Mouse (Mus musculus) gastrocnemius, postnatal 14 days (tissue): ENCODE results near the gene Zfp189. TPM values are rescaled to one million over a fixed set of nuclear protein-coding genes. Genes with fewer than 3 reads are reported as not detected.
"Not testable (repeated sequence)": the region's sequence is repeated elsewhere in the genome, so short reads cannot be mapped to it uniquely, and the experiment has no call there.

Source experiments
- DNase-seq: peaks from one replicate; pipeline ENCODE4 v3.0.0; 2021; ENCODE audit warnings: mixed read lengths
- intact Hi-C: fragments of 180-260 bp; cut with DNase I; formaldehyde crosslinking; loops from one replicate; pipeline ENCODE4 v1.15.1; 2025; ENCODE audit warnings: low total_unique reads
- long read RNA-seq, 2 experiments: library from polyadenylated mRNA; stranded (forward); transcript quantifications; one replicate each; pipeline ENCODE4 v2.0.0; 2021
- total RNA-seq, 2 experiments: library from RNA; stranded (reverse); gene quantifications; 2 replicates each; pipeline ENCODE4 v1.2.3; 2021

The Zfp189 gene
- total RNA-seq, result 1 to 10 TPM; 3.0 to 3.8 TPM
- long read RNA-seq, experiment 1, partial matches to known transcripts, result 0 of 4 reads
- long read RNA-seq, experiment 1, other reads (novel, unspliced or antisense), result 0 of 4 reads
- long read RNA-seq, experiment 2, partial matches to known transcripts, result 0 of 2 reads
- long read RNA-seq, experiment 2, other reads (novel, unspliced or antisense), result 0 of 2 reads

DNA sequence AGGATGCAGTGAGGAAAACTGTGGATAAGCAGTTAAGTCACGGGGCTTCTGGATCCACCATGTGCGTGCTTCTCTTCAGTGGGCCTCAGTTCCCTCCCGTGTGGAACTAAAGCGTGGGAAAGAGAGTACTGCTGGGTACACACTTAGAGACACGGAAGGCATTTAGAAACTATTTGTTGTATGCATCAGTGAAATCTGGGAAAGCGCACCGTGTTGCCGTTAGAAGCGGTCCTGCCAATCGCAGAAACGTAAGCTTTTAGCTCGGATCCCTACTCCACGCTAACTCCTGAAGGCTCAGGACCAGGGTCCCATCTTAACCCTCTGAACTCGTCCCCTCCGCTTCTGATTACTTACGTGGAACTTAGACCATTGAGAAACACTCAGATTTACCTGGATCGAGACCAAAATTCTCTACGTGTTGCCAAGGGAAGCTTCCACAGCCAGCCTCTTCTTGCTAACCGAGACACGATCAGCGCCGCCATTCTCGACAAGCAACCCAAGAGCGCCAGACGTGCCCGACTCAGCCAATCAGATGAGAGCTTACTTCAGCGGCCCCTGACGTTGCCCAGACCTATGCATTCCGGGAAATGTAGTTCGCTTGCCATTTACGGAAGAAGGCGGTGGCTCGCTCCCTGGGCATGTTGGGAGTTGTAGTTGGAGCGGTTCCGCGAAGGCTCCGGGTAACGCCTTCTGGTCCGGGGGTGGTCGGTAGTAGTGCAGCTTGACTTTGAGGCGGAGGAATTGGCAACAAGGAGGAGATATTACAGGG lies at the start of gene Zfp189, which contains the start of gene Mrpl50:
Zfp189 (plus strand) TSS at position 605 of the 769 bp plus-strand sequence.
Mrpl50 (minus strand) TSS at position 522 of the 769 bp plus-strand sequence.
- intact Hi-C loops, result no loop called here
- peak; percentile 91 for DNase-seq

DNA sequence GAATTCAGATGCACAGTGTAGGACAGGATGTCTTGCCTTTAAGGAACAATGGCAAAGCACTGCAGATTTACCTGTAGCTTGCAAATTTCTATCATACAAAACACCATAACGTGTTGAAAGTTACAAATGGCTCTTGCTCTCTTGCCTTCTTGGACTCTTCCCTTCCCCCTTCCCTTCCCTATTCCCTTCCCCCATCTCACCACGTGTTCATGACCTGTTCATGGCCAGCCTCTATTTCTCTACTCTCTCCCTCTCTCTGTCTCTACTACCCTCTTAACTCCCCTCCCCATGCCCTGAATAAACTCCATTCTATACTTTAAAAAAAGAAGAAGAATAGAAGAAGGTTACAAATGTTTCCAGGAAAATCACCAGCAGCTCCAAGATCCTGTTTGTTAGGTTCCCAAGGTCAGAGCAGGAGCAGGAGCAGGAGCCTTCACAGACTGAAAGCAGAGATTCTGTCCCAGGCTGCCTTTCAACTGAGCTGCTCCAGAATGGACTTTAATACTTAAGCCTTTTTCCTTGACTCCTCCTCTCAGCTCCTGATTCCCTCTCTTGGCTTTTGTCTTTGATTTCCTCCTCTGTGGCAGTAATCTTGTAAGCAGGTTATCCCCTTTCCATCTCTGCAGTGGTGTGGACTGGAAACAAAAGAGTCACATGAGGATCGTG lies 47.4 kb upstream of the Zfp189 start, which contains the start of gene Acnat1:
Acnat1 (minus strand) TSS at position 478 of the 666 bp plus-strand sequence.
- intact Hi-C loops, result no loop called here
- DNase-seq, result no peak

DNA sequence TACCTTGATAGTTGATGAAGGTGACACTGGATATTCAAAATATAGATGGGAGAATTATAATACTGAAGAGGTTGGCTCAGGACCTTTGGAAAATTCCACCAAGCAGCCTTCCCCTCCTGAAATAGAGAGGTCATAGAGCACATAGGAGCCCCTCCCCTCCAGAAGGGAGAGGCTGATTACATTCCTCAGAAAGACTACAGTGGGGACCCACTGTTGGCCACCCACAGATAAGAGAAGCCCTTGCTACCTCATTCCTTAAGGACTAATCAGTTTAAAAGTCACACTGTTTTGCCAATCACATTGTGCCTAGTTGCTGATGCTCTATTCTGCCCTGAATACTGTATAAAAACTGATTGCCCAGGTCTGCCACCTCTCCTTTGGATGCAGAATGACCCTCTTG lies 46.4 kb upstream of the Zfp189 start:
- intact Hi-C loops, result no loop called here

DNA sequence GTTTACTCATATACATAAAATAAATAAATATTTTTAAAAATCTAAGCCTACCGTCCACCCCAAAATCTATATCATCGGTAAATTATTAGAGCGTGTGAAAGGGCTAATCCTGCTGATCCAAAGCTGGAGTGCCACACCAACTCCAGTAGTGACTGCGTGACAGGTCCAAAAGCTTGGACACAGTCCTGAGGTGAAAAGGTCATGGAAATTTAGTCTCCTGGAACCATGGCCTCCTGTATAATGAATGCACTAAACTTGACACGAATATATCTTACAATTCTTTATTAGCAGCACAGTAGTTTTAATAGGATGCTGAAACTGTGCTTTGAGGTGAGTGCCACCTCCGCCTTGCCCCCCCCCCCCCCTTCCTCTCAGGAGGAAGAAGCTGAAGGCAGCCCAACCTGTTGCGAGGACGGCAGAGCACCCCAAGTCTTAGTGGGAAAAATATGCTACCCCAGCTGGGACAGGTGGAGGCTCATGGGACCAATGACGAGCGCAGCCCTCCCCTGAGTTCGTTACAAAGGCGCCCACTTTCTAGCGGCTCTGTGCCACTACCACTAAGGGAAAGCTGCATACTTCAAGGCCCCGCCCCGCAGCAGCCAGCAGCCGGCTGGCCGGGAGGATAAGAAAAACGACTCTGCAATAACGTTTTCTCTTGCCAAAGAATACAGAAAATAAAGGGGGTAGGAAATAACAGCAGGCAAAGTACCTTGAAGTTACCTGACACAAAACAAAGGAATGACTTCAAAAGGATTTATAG lies 42.7 kb upstream of the Zfp189 start:
- no peak for DNase-seq
- intact Hi-C loops, result no loop called here

More for the DNA sequence above, 46.4 kb upstream of the Zfp189 start:
- DNase-seq, result no peak

DNA sequence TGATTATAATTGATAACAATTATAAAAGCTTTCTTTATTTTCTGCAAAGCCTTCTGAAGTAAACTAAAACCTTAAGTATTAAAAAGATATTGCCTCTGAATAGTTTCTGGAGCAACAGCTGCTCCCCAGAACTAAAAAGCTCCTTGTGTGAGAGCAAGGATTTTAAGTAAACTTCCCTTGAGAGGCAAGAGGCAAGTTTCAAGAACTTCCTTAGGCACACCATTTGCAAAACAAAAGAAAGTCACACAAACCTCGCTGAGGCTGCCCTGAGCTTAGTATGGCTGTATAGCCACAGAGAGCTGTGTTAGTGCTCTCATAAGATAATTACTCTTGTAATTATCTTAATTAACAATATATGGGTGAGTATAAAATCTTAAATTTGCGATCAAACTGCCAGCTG lies 41.9 kb upstream of the Zfp189 start:
- DNase-seq, intact Hi-C loops: not testable (repeated sequence)

DNA sequence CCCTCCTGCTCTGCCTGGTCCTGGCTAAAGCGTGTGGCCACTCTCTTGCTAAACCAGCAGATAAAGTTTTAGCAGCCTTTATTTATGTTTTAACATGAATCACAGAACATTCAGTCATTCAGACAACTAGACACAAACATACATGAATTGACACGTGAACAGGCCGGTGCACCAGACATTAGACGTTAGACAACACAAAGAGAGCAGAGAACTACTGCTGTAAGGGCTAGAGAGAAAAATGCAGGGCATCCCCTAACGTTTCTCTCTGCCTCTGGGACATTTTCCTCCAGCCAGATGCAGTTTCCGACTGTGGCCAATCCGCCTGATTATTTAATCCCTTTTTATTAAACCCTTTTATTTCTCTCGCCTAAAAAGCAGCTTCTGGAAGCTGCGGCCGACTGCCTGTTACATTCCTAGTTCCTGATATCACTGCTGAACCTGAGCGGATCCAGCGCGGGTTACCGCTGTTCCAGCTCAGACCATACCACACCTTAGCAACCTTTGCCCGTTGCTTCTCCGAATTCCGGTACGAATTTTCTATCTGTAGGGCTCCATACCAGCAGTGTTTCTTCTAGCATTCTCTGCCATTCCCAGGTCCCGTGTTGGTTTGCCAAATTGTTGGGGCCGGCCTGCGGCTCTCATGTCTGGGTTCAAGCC lies 40.7 kb upstream of the Zfp189 start:
- no peak for DNase-seq
- intact Hi-C loops, result no loop called here

DNA sequence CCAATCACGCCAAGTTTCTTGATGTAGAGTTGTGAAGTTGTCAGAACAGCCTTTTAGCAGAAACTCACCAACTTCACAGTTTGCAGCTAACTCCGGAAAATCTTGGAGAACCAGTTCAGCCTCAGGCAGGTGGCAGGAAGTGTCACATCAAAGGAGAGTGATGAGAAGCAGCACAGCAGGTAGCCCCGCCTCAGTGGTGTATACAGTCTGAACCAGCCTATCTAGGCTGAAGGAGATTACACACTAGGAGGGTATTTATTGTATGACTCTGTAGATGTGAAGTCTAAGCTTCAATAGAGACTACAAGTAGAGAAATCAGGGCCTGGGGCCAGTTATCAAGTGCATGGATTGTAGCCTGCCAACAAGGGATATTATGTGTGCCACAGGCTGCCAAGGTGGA lies 40.1 kb upstream of the Zfp189 start:
- intact Hi-C loops, result no loop called here
- DNase-seq, result no peak

DNA sequence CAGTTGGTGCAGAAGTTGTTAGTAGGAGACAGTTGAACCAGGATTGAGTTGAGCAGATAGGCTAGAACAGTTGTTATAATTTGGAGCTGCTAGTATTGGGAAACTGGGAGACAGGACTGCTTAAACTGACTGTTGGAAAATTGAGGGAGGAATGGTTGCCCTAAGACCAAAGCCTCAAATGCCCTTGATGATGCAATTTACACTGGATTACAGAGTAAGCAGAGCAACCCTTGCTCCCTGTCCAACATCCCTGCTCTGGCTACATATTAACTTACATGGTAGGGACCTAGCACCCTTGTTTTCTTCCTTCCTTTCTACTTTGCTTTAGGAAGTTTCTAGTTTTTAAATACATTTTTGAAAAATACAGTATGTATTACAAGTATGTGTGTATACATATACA lies 35.5 kb upstream of the Zfp189 start:
- intact Hi-C loops, result no loop called here
- no peak for DNase-seq

DNA sequence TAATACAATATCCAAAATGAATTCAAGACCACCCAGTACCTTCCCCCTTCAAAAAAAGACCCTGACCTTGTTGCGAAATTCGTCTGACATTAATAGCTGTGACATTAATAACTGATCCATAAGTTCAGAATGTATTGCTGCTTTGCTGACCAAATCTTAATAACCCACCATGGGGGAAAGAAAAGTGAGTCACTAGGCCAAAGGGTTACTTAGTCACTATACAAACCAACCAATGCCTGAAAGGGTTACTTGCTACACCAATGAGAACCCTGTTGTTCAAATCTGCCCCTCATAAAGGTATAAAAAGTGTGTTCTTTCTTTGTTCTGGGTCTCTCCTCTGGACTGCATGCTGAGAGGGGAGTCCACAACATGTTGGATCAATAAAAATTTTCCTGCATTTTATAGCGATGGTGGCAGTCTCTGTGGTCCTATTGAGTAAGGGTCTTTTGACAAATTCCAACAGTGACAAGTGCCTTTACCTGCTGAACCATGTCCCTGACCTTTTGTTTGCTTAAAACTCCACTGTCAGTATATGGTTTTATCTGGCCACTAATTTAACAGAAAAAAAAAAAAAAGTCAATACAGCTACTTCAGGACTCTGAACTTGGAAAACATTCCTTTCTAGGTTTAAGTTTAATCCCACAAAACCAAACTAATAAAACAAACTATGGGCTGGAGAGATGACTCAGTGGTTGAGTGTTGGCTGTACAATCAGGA lies 34.9 kb upstream of the Zfp189 start:
- DNase-seq, intact Hi-C loops: not testable (repeated sequence)

DNA sequence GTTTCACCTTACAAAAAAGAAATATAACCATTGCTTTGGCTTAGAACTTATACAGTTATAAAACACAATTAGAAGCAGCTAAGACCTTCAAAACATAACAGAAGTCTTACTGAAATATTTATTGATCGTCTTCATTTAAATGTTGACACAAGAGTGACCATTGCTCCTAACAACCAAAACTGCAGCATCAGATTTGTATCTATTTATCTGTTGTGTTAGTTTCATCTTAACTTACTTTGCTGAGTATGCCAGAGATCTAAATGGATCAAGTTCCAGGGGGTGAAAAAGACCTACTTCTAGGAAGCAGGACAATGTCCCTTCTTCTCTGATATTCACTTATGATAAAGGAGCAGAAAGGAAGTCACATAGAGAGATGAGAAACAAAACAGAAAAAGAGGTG lies 17.4 kb upstream of the Zfp189 start:
- no peak for DNase-seq
- intact Hi-C loops, result no loop called here

DNA sequence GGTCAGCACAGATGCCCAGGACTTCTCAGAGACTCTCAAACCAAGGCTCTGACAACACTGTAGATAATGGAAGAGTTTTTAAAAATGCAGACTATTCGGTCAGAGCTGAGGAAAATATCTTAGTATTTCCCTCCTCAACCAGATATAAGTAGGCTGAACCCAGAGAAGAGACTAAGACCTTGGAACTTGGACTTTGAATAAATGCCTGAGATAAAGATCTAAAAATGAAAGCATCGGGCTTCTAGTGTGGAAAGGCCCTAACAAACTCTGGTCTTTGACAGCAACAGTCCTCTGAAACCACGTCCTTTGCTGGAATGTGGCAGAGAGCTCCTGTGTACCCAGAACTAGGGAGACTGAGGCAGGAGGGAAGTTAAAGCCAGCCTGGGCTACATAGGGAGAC lies 14.6 kb upstream of the Zfp189 start, which contains the start of gene Baat:
Baat (minus strand) TSS at position 172 of the 400 bp plus-strand sequence.
- DNase-seq, result no peak
- intact Hi-C loops, result no loop called here

DNA sequence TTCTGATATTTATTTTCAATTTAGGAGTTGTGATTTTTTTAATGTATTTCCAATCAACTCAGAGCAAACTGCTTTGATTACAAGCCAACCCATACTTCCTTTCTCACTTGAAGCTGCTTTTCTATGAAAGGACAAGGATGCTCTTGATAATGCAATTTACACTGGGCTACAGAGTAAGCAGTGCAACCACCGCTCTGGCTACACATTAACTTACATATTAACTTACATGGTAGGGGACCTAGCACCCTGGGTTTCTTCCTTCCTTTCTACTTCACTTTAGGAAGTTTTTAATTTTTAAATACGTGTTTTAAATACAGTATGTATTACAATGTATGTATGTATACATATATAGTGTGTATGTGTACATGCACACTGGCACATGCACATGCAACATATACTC lies 11.8 kb upstream of the Zfp189 start:
- no peak for DNase-seq
- intact Hi-C loops, result no loop called here

DNA sequence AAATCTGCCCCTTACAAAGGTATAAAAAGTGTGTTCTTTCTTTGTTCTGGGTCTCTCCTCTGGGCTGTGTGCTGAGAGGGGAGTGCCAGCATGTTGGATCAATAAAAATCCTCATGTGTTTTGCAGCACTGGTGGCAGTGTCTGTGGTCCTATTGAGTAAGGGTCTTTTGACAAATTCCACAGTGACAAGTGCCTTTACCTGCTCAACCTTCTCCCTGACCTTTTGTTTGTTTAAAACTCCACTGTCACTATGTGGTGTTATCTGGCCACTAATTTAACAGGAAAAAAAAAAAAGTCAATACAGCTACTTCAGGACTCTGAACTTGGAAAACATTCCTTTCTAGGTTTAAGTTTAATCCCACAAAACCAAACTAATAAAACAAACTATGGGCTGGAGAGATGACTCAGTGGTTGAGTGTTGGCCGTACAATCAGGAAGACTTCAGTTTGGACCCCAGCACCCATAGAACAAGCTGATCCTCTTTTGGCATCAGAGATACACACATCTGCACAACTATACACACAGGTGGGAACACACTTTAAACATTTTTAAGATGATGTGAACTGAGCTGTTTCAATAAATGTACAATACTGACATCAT lies 10.6 kb upstream of the Zfp189 start:
- intact Hi-C loops, DNase-seq: not testable (repeated sequence)

DNA sequence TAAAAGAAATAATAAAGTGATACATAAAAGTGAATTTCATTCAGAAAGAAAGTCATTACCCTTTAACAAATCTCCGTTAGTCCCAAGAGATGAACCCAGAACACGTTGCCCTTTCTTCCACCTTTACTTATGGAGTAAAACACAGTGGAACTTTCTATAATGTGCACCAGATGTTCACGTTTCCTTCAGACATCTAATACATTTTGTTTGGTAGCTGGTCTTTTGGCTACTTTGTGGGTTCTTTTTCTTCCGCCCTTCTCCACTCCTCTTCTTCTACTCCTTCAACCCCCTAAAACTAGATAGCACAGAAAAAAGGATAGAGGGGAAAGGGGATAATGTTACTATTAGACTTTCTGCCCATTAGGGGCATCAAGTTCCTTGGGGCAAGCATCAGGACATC lies 8.3 kb upstream of the Zfp189 start:
- DNase-seq, result no peak
- intact Hi-C loops, result no loop called here

DNA sequence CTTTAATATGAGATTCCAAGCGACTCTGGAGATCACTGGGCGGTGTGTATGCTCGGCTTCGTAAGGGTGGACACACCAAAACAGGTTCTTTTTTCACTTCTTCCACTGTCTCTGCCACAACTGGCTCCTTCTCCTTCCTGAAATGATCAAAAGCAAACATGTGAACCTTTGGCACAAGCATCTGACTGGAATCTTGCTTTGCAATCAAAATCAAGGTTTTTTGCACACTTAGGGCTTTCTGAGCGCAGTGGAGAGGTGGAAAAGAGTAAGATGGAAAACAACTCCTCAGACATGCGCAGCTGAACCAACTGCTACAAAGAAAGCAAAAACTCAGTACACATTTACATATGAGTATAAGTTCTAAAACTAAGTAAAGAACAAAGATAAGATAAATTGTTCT lies 6.5 kb upstream of the Zfp189 start:
- intact Hi-C loops, result no loop called here
- DNase-seq, result no peak

DNA sequence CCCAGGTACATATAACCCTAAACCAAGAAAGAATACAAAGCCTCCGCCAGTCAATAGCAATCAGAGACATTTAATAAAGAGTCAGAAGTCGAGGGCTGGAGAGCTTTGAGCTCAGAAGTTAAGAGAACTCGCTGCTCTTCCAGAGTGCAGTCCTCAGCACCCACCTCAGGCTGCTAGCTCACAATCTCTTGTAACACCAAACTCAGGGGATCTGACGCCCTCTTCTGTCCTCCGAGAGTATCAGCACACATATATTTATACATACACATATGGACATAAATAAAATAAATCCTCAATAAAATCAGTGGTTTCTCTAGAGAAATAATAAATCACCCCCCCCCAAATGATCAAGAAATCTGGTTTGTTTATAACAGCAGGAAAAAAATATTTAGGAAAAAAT lies 1.5 kb upstream of the Zfp189 start:
- intact Hi-C loops, result no loop called here
- DNase-seq, result no peak

DNA sequence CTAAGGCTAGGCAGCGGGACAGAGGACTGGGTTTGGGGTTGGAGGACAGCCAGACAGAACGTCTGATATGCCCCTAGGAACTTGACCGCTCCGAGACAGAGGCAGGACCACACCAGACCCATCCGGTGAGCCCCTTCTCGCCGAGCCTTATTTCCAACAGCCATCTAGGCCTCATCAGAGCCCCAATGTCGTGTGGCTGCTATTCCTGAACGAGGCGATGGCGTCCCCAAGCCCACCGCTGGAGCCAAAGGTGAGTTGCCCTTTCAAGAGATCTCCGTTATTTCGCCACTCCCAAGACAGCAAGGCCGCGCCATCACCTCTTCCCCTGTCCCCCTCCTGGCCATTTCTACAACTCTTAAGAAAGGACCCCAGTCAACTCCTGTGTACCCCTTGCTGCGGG lies 370 bp downstream of the Zfp189 start:
- intact Hi-C loops, result no loop called here
- no peak for DNase-seq

DNA sequence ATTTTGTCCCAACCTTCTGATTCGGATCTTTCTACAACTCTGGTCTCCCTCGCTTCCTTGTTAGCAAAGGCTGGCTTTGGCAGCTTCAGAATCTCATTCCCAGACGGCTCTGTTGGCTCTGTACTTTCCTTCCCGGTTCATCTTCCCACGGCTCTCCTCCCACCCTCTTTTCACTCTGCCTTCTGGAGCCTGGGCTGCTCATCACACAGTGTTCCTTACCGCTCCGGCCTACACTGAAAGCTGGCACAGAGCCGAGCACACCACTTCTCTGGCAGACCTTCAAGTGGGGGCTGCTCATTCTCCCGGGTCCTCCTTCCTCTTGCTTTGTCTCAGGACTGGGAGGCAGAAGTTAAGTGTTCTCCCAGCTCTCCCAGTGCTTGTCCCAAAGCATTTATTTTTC lies 1.6 kb downstream of the Zfp189 start:
- intact Hi-C loops, result no loop called here
- peak; percentile 6 for DNase-seq
